Mouse (Mus musculus) liver, adult 2 months (tissue): ENCODE measurements around the gene Cenpn.

Experiments
- CTCF ChIP-seq: fragments of 200-500 bp; IDR thresholded peaks from 2 replicates; pipeline ENCODE4 v1.5.1; 2011; ENCODE audit warnings: low read depth, low read length, control low read depth
- POLR2A ChIP-seq: fragments of 200-500 bp; IDR thresholded peaks from 2 replicates; pipeline ENCODE4 v1.6.1; 2011; ENCODE audit warnings: low read length, control low read depth; ENCODE audit not compliant: insufficient read depth; ENCODE audit errors: extremely low read depth

DNA sequence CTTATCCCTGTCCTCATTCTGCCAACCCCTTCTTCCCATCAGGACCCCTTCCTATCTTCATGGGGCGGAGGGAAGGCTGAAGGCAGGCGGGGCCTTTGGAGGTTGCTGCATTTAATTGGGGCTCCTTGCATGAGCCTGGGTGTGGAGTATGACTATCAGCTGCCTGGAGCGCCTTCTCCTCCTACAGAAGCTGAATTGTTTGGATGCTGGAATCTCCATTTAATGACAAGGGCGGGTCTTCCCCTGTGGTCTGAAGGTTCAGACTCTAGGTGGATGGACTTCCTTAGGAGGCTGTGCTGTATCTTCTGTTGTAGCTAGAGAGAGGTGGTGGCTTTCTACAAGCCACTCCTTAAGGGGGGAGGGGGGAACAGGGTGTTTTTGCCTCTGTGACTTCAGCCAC is 13.4 kb downstream of the Cenpn start:
- TF ChIP-seq POLR2A (no peak), CTCF (no peak)
